Mouse (Mus musculus) B cell, adult (primary cell): ENCODE data around the gene Psg21. TPM values are rescaled to one million over a fixed set of nuclear protein-coding genes. Genes with fewer than 3 reads are reported as not detected.

ENCODE experiments used
- total RNA-seq: library from RNA; stranded (reverse); gene quantifications from 4 replicates; pipeline ENCODE4 v1.2.4, GENCODE M21; 2023; ENCODE audit not compliant: inconsistent age

The Psg21 gene
- total RNA-seq = not detected in 4 replicates

GRCm38 (mm10) chr7:18656625-18657024 is at the start of gene Psg21:
Gene Psg21, minus strand, starts transcription at chr7:18656725.

GRCm38 (mm10) chr7:18686085-18686484 is 29.6 kb upstream of the Psg21 start, which contains the start of gene Psg20:
Gene Psg20, minus strand, starts transcription at chr7:18686185.

GRCm38 (mm10) chr7:18616401-18616800 is 40.1 kb downstream of the Psg21 start, which contains the start of gene Psg23:
Gene Psg23, minus strand, starts transcription at chr7:18616501.

Other genes with a start within 250 kb of the Psg21 start
- not detected in 4 replicates for gene Psg28, start 224.7 kb downstream of the Psg21 start, total RNA-seq
- gene Psg26, start 172.5 kb downstream of the Psg21 start, total RNA-seq = not detected in 4 replicates
- gene Psg25, start 124.5 kb downstream of the Psg21 start, total RNA-seq = not detected in 4 replicates
- not detected in 4 replicates for gene Psg27, start 89.4 kb downstream of the Psg21 start, total RNA-seq
- not detected in 4 replicates for gene Psg23, start 40.2 kb downstream of the Psg21 start, total RNA-seq
- not detected in 4 replicates for gene Psg20, start 29.5 kb upstream of the Psg21 start, total RNA-seq
- not detected in 4 replicates for gene Psg22, start 61.4 kb upstream of the Psg21 start, total RNA-seq
- not detected in 4 replicates for gene Psg19, start 141.8 kb upstream of the Psg21 start, total RNA-seq
- not detected in 4 replicates for gene Psg17, start 164.9 kb upstream of the Psg21 start, total RNA-seq
- not detected in 4 replicates for gene Mill2, start 183.2 kb upstream of the Psg21 start, total RNA-seq
- gene Pglyrp1, start 214.6 kb upstream of the Psg21 start, total RNA-seq = 20.5 to 23.4 TPM (median 22.0 TPM) in 4 replicates